Mouse (Mus musculus) brain, adult 2 months (tissue): ENCODE results near the gene Nudt21.

Source experiments
- DNase-seq: peaks from one replicate; pipeline ENCODE4 v3.0.0; 2011; ENCODE audit warnings: low read depth, low spot score

Nudt21 gene

DNA sequence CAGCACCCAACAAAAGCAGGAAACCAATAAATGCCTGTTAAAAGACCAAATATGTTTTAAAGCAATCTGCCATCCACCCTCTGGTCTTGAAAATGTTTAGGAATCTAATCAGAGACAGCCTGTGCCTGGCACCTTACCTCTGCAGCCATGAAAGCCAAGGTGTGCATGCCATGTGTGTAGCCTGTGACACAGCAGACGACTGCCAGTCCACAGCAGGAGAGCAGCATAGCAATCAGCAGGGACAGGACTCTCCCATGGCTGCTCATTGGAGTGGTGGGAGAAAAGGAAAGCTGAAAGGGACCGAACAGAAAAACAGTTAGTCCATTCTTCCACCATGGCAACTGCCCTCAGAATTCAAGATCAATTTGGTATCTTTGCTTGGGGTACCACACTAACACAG is 37.9 kb downstream of the Nudt21 start:
- DNase-seq: no peak

DNA sequence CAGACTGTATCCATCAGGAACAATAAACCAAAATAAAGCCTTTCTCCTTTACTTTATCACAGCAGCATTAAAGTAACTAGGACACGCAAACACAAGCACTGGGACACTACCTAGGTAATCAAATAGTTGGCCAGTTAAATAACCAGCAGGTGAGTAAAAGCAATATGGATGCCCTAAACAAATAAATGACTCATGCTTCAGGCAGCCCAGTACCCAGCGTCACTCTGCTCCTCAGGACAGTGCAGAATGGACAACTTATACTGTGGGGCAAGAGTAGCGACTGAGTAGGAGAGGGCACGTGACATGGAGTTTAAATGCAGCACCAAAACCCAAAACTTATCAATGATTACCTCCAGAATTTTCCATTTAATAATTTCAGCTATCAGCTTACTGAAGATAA is 47.1 kb downstream of the Nudt21 start:
- no peak for DNase-seq

DNA sequence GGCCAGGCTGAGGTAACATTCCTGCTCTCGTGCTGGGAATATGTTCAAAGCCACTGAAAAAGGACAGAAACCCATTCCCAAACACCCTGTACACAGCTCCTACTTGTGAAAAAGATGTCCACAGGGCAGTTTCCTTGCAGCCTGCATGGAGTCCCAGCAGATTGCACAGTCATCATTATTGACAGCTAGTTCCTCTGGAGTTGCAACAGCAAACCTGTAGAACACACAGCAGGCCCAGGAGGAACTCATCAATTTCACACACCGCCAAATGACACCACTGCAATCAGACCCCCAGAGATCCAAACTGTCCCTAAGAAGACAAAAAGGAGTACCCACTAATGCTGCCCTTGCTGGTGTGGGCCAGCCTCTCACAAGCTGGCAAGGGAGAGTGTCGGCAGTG is 52.1 kb downstream of the Nudt21 start:
- no peak for DNase-seq

DNA sequence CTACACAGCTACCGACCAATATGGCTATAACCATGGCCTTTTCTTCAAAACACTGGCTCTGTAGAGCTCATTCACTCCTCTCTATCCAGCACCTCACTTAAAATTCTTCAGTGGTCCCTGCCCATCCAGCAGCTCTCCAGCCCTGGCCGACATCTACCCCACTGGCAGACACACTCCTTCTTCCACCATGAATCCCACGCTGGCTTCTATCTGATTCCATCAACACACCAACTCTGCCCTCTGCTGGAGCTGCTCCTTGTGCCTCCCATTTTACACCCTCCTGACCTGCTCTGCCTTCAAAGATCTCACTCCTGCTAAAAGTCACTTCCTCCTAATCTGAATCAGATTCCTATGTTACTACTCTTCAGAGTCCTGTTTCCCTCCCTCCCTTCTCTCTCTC is 53.0 kb downstream of the Nudt21 start:
- peak; percentile 71 for DNase-seq

DNA sequence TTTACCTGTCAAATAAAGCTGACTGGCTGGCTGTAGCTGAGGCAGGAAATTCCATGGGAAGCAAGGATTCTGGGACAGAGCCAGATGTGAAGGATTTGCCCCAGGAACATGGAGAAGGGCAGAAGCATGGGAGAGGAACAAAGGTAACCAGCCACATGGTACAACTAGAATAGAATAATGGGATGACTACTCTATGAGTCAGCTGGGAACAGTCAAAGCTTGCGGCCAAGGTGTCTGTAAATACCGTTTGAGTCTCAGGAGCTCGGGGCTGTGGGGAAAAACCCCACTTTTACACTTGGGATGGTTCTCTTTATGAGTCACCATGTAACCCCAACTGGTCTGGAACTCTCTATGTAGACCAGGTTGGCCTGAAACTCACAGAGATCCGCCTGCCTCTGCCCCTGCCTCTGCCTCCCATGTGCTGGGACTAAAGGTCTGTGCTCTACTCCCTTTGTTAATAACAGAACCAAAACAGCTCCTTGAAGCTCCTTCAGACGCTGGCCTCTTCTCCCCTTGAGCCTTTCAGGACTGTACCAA is 55.1 kb downstream of the Nudt21 start:
- peak; percentile 50 for DNase-seq

- DNase-seq: no peak
These were observed 56.7 kb downstream of the Nudt21 start for GRCm38 (mm10) chr8:93980141-93980540.

DNA sequence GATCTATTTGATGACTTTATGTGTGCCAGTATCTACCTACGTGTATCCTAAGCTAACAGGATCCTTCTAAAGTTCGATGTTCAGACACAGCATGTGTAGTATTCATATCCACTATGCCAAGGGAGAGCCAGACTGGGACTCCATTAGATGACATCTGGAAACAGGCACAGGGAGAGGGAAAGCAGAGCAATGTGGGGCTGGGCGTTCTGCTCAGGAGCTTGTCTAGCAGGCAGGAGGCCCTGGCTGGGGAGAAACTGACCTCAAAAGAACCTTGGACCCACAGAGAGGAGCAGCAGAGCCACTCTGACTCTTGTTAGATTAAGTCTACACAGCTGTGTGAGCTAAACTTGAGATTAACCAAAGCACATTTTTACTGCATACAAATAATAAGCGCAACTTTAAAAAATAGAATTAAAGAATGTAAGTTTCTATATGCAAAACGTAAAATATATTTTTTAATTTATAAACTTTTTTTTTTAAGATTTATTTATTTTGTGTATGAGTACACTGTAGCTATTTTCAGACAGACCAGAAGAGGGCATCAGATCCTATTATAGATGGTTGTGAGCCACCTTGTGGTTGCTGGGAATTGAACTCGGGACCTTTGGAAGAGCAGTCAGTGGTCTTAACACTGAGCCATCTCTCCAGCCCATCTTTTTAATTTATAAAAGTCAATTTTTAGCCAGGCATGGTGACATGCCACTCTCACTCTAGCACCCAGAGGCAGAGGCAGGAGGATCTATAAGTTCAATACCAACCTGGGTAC is 60.2 kb downstream of the Nudt21 start:
- no peak for DNase-seq

DNA sequence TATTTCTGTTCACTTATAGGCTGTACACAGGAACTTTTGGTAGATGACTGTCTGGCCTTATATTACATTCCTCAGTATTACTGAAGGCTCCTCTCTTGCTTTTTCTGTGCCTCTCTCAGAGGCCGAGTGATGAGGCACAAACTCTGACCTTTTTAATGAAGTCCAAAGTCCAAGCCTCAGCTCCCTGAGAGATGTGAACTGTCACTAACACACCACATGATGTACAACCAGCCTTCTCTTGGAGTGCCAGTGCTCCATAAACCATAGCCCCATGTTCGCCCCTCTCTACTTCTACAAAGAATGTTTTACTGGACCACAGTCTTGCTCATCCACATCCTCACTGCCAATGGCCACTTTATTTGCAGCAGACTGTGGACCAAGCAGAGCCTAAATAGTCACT is 61.5 kb downstream of the Nudt21 start:
- DNase-seq: no peak

GRCm38 (mm10) chr8:93974602-93975186 is 62.1 kb downstream of the Nudt21 start:
- no peak for DNase-seq

GRCm38 (mm10) chr8:93973831-93974375 is 62.9 kb downstream of the Nudt21 start:
- peak; percentile 45 for DNase-seq

DNA sequence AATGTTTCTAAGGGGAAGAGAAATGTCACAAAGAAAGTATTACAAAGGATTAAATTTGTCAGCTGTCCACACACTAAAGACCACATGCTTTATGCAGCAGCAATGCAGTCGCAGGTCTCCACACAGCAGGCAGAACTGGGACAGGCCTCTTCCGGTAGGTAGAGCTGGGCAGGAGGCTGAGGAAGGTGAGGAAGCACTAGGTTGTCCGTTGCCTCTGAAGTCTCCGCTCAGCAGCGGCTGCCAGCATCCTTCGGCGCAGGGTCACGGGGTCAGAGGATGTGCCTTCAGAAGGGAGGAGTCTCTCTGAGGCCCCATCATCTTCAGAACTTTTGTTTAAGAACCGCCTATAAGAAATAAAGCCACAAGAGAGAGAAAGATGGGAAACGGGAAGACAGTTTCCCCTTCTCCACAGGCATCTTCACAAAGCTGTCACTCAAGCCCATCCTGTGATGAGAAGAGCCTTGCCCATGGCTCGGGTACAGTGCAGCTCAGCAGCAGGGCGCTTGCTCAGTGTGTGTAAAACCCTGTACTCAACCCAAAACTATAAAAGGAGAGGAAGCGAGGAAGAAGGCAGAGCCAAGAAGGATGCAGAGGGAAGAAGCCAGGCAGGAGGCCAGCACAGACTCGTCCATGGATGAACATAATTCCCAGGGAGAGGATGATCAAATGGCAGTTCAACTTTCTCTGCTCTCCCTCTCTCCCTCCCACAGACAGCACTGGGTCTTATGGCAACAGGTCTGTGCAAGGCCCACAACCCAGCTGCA is 63.7 kb downstream of the Nudt21 start:
- DNase-seq: peak; percentile 78

- DNase-seq: no peak
These were observed 64.6 kb downstream of the Nudt21 start for GRCm38 (mm10) chr8:93972211-93972610.

DNA sequence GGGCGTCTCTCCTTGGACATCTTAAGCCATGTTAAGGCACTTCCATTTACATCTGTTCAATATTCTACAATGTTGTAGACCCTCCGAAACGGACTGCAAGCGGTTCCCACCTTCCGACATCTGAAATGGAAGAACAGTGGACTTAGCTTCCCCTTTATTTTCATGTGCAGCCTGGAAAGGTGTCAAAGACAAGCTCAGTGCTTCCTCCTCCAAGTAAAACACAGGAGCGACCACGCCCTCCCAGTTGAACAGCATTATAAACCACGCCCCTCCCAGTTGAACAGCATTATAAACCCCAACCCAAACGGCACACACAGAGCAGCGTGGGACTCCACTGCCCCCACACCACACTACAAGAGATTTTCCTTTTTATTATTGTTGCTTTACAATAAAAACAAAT is 65.4 kb downstream of the Nudt21 start:
- DNase-seq: no peak

GRCm38 (mm10) chr8:93969626-93970340 is 67.0 kb downstream of the Nudt21 start:
- no peak for DNase-seq

DNA sequence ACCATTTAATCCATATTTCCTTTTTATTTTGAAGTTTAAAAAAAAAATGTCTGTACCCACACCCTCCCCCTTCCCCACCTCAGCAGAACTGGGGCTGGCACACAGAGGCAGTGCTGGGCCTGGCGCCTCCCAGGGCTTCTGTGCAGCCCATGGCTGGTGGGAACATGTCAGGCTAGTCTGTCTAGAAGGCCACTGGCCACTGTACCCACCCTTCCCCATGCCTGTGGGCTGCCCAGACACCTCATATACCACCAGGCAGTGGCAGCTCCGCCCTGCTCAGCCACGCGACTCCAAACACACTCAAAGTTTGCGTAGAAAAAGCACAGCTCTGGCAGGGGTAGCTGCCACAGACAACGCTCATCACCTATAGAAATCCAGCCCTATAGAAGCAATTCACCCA is 68.5 kb downstream of the Nudt21 start:
- no peak for DNase-seq
